Mouse (Mus musculus): ENCODE measurements around the gene Hydin.

DNA sequence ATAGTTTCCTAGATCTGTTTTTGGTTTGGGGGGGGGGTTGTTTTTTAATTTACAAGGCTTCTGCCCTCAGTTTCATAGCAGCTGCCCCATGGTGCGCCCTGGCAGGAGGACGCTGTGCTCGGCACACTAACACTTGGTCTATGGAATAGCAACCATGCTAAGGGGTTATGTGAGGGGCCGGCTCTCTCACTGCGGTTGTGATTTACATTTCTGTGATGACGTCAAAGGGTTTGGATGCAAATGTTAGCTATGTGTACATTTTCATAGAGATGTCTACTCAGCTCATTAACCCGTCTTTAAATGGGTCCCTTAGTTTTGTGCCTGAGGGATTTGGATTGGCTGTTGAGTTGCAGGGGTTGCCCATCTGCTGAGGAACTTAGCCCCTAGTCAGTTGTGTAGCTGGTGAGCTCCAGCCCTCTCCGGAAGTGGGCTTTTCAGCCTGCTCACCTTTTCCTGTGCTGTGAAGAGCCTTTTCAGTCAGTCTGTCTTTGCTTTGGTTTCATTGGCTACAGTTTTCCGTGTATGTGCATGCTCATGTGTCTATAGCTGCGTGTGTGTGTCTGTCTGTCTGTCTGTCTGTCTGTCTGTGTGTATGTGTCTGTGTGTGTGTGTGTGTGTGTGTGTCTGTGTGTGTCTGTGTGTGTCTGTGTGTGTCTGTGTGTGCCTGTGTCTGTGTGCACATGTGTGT is 197.1 kb downstream of the Hydin start:
- TF ChIP-seq GATA1 (IDR thresholded peaks at IDR 0.05; ENCODE audit: borderline replicate concordance, low read length) = no peak
- no peak for TF ChIP-seq FLI1 (IDR thresholded peaks at IDR 0.05; ENCODE audit: low read length)
